Mouse (Mus musculus) CH12.LX (cell line): ENCODE data around the gene Hcar1. TPM values are rescaled to one million over a fixed set of nuclear protein-coding genes. Genes with fewer than 3 reads are reported as not detected.

Source experiments
- DNase-seq: peaks from one replicate; pipeline ENCODE4 v3.0.0-alpha.2; 2013; ENCODE audit errors: extremely low read depth
- H3K27ac ChIP-seq: 2 replicates; pipeline ENCODE4 v1.5.1; 2012; ENCODE audit warnings: low read depth, mild to moderate bottlenecking, control low read depth, moderate library complexity; ENCODE audit not compliant: insufficient read depth
- H3K27me3 ChIP-seq: replicated peaks from 2 replicates; pipeline ENCODE3; 2012; ENCODE audit warnings: inconsistent platforms
- H3K36me3 ChIP-seq, 2 experiments: replicated peaks in 1 of 2; 2 replicates each; pipeline versions ENCODE3 to v1.6.1; 2012; ENCODE audit warnings: inconsistent platforms in 1 of 2, low read length in 1 of 2, mild to moderate bottlenecking in 1 of 2, mixed read lengths in 1 of 2, moderate library complexity in 1 of 2; ENCODE audit not compliant: control insufficient read depth in 1 of 2, insufficient read depth in 1 of 2
- H3K4me1 ChIP-seq, 2 experiments: 2 replicates each; pipeline ENCODE4 v1.6.1; 2012; ENCODE audit warnings: inconsistent platforms in 1 of 2, moderate library complexity in 1 of 2; ENCODE audit not compliant: insufficient read depth in 2 of 2, control insufficient read depth in 1 of 2
- H3K4me2 ChIP-seq: 2 replicates; pipeline ENCODE4 v1.6.1; 2012; ENCODE audit warnings: low read depth, mild to moderate bottlenecking, control low read depth; ENCODE audit not compliant: poor library complexity, insufficient read depth, severe bottlenecking
- H3K4me3 ChIP-seq, 3 experiments: fragments of 150-350 bp in 1 of 3; sonication (generic) in 1 of 3; replicated peaks in 1 of 3; 2 replicates each; pipeline versions ENCODE3 to v1.5.1; 2011 to 2012; ENCODE audit warnings: low read depth in 2 of 3, low read length in 2 of 3, mild to moderate bottlenecking in 2 of 3, moderate library complexity in 2 of 3, control low read depth in 1 of 3, improper control_type of control experiment in 1 of 3, inconsistent platforms in 1 of 3, mixed read lengths in 1 of 3; ENCODE audit not compliant: poor library complexity in 1 of 3
- H3K79me2 ChIP-seq: replicated peaks from 2 replicates; pipeline ENCODE4 v1.6.1; 2012; ENCODE audit warnings: mild to moderate bottlenecking, moderate library complexity; ENCODE audit not compliant: control insufficient read depth, poor library complexity, insufficient read depth, severe bottlenecking; ENCODE audit errors: extremely low read depth
- H3K9ac ChIP-seq: 2 replicates; pipeline ENCODE4 v1.6.1; 2012; ENCODE audit warnings: low read depth, mild to moderate bottlenecking, control low read depth, moderate library complexity; ENCODE audit not compliant: insufficient read depth
- H3K9me3 ChIP-seq: replicated peaks from 2 replicates; pipeline ENCODE3; 2012; ENCODE audit warnings: low read length, inconsistent platforms, mixed read lengths
- CTCF ChIP-seq, 2 experiments: IDR thresholded peaks in 1 of 2; conservative IDR thresholded peaks in 1 of 2; 2 replicates each; pipeline ENCODE4 v1.5.1; 2011 to 2012; ENCODE audit warnings: low read depth in 2 of 2, low read length in 2 of 2, improper control_type of control experiment in 1 of 2, inconsistent platforms in 1 of 2, mild to moderate bottlenecking in 1 of 2, moderate library complexity in 1 of 2
- IRF4 ChIP-seq: IDR thresholded peaks from 2 replicates; pipeline ENCODE4 v1.6.1; 2014; ENCODE audit warnings: low read depth, mild to moderate bottlenecking, inconsistent platforms, low read length, improper control_type of control experiment
- MAZ ChIP-seq: IDR thresholded peaks from 2 replicates; pipeline ENCODE4 v1.6.1; 2012; ENCODE audit warnings: low read depth, mild to moderate bottlenecking, inconsistent platforms, low read length, improper control_type of control experiment, moderate library complexity
- MXI1 ChIP-seq: IDR thresholded peaks from 2 replicates; pipeline ENCODE4 v1.6.1; 2011; ENCODE audit warnings: mild to moderate bottlenecking, low read depth, low read length, improper control_type of control experiment
- NRF1 ChIP-seq: IDR thresholded peaks from 2 replicates; pipeline ENCODE4 v1.6.1; 2014; ENCODE audit warnings: low read depth, mild to moderate bottlenecking, inconsistent platforms, low read length, improper control_type of control experiment, moderate library complexity
- RAD21 ChIP-seq: IDR thresholded peaks from 2 replicates; pipeline ENCODE4 v1.6.1; 2011; ENCODE audit warnings: low read depth, mild to moderate bottlenecking, low read length, improper control_type of control experiment, moderate library complexity
- SMC3 ChIP-seq: IDR thresholded peaks from 2 replicates; pipeline ENCODE4 v1.6.1; 2011; ENCODE audit warnings: low read depth, low read length, improper control_type of control experiment
- TBP ChIP-seq: conservative IDR thresholded peaks from 2 replicates; pipeline ENCODE4 v1.6.1; 2011; ENCODE audit warnings: low read depth, low read length, improper control_type of control experiment
- TCF12 ChIP-seq: IDR thresholded peaks from 2 replicates; pipeline ENCODE4 v1.6.1; 2014; ENCODE audit warnings: low read depth, mild to moderate bottlenecking, inconsistent platforms, low read length, improper control_type of control experiment
- USF1 ChIP-seq: IDR thresholded peaks from 2 replicates; pipeline ENCODE4 v1.6.1; 2014; ENCODE audit warnings: low read depth, mild to moderate bottlenecking, inconsistent platforms, low read length, improper control_type of control experiment
- dilution Hi-C: fragments of 300-500 bp; cut with MboI; formaldehyde crosslinking; loops from 2 replicates; pipeline ENCODE4 v1.14.3; 2020; ENCODE audit warnings: low sequenced_read_pairs; ENCODE audit not compliant: extremely low pct_unique_long_range_greater_than_20kb, extremely low pct_ligation_motif_present
- in situ Hi-C: fragments of 300-500 bp; cut with MboI; formaldehyde crosslinking; loops from 3 replicates; pipeline ENCODE4 v1.14.3; 2019; ENCODE audit warnings: low sequenced_read_pairs, low pct_ligation_motif_present, low pct_unique_long_range_greater_than_20kb, mixed read lengths
- polyA plus RNA-seq: library from polyadenylated mRNA; unstranded; fragments of >175 nt; gene quantifications from 2 replicates; pipeline ENCODE4 v1.2.1, GENCODE M21; 2012; ENCODE audit warnings: low read depth; ENCODE audit not compliant: insufficient read length
- total RNA-seq, 2 experiments: library from RNA; depleted of rRNA; stranded (reverse); fragments of 300-350 nt in 1 of 2; fragments of >200 nt in 1 of 2; gene quantifications; 2 replicates each; pipeline ENCODE4 v1.2.3; 2012 to 2014

Hcar1 gene
- total and polyA plus RNA-seq, 3 experiments, result not detected

- H3K27me3 ChIP-seq, result no peaks in the 10 kb centered on the region
- H3K9me3 ChIP-seq, result no peaks in the 10 kb centered on the region
- in situ Hi-C loops, result no loop called here
- peaks cover 4 to 22% of the 10 kb centered on the region in 2 experiments for H3K36me3 ChIP-seq
- H3K4me2 ChIP-seq, result no peak overlapping the region
- H3K79me2 ChIP-seq, result no peaks in the 10 kb centered on the region
- H3K4me3 ChIP-seq, result no peak overlapping the region
- H3K27ac ChIP-seq, result no peak overlapping the region
- no peak overlapping the region for H3K9ac ChIP-seq
- no peak for DNase-seq
- TF ChIP-seq RAD21 (peak; percentile 58), SMC3 (peak; percentile 39), IRF4 (no peak), MXI1 (no peak), USF1 (no peak), TCF12 (no peak), MAZ (no peak), NRF1 (no peak), TBP (no peak), CTCF (conservative IDR thresholded peaks at IDR 0.05 in 1 of 2, IDR thresholded peaks at IDR 0.05 in 1 of 2; ENCODE audit: low read depth in 2 of 2, low read length in 2 of 2) (peak in 1 of 2 experiments; percentile 50; a peak in 2 of 4 replicates)
- peaks cover 0 to 17% of the 10 kb centered on the region in 2 experiments; a peak in 2 of 4 replicates for H3K4me1 ChIP-seq
- dilution Hi-C loops, result no loop called here
Measured at GRCm38 (mm10) chr5:123827659-123828091, 52.1 kb downstream of the Hcar1 start.

Other genes starting within 250 kb of the Hcar1 start
- 26.7 and 28.1 TPM in 2 replicates for gene Clip1, start 195.4 kb downstream of the Hcar1 start, total RNA-seq (2012; rRNA removed)
- gene Clip1, start 195.4 kb downstream of the Hcar1 start, total RNA-seq (2014; rRNA removed), result 24.9 and 25.4 TPM in 2 replicates
- 37.1 and 42.9 TPM in 2 replicates for gene Clip1, start 195.4 kb downstream of the Hcar1 start, polyA plus RNA-seq
- 15.2 and 17.0 TPM in 2 replicates for gene Zcchc8, start 158.9 kb downstream of the Hcar1 start, total RNA-seq (2012; rRNA removed)
- gene Zcchc8, start 158.9 kb downstream of the Hcar1 start, total RNA-seq (2014; rRNA removed), result 24.4 and 31.8 TPM in 2 replicates
- gene Zcchc8, start 158.9 kb downstream of the Hcar1 start, polyA plus RNA-seq, result 60.7 and 77.2 TPM in 2 replicates
- 55.8 and 68.5 TPM in 2 replicates for gene Rsrc2, start 130.6 kb downstream of the Hcar1 start, total RNA-seq (2012; rRNA removed)
- gene Rsrc2, start 130.6 kb downstream of the Hcar1 start, total RNA-seq (2014; rRNA removed), result 107 and 138 TPM in 2 replicates
- gene Rsrc2, start 130.6 kb downstream of the Hcar1 start, polyA plus RNA-seq, result 128 and 154 TPM in 2 replicates
- 36.3 and 37.4 TPM in 2 replicates for gene Kntc1, start 130.3 kb downstream of the Hcar1 start, total RNA-seq (2012; rRNA removed)
- 30.4 and 39.0 TPM in 2 replicates for gene Kntc1, start 130.3 kb downstream of the Hcar1 start, total RNA-seq (2014; rRNA removed)
- gene Kntc1, start 130.3 kb downstream of the Hcar1 start, polyA plus RNA-seq, result 26.4 and 30.5 TPM in 2 replicates
- not detected in 2 replicates for gene Hcar2, start 14.5 kb downstream of the Hcar1 start, total RNA-seq (2012; rRNA removed)
- gene Hcar2, start 14.5 kb downstream of the Hcar1 start, total RNA-seq (2014; rRNA removed), result not detected in 2 replicates
- gene Hcar2, start 14.5 kb downstream of the Hcar1 start, polyA plus RNA-seq, result not detected in 2 replicates
- 80.9 and 90.4 TPM in 2 replicates for gene Denr, start 27.2 kb upstream of the Hcar1 start, total RNA-seq (2012; rRNA removed)
- 127 and 128 TPM in 2 replicates for gene Denr, start 27.2 kb upstream of the Hcar1 start, total RNA-seq (2014; rRNA removed)
- 372 and 423 TPM in 2 replicates for gene Denr, start 27.2 kb upstream of the Hcar1 start, polyA plus RNA-seq
- gene Gm43518, start 47.4 kb upstream of the Hcar1 start, total RNA-seq (2012; rRNA removed), result not detected in 2 replicates
- not detected in 2 replicates for gene Gm43518, start 47.4 kb upstream of the Hcar1 start, total RNA-seq (2014; rRNA removed)
- gene Gm43518, start 47.4 kb upstream of the Hcar1 start, polyA plus RNA-seq, result 0.74 and 0.87 TPM in 2 replicates
- 5.3 and 6.2 TPM in 2 replicates for gene Ccdc62, start 50.7 kb upstream of the Hcar1 start, total RNA-seq (2012; rRNA removed)
- 2.0 and 2.6 TPM in 2 replicates for gene Ccdc62, start 50.7 kb upstream of the Hcar1 start, total RNA-seq (2014; rRNA removed)
- 1.6 and 2.2 TPM in 2 replicates for gene Ccdc62, start 50.7 kb upstream of the Hcar1 start, polyA plus RNA-seq
- gene Hip1r, start 93.6 kb upstream of the Hcar1 start, total RNA-seq (2012; rRNA removed), result 48.4 and 49.8 TPM in 2 replicates
- 26.1 and 28.3 TPM in 2 replicates for gene Hip1r, start 93.6 kb upstream of the Hcar1 start, total RNA-seq (2014; rRNA removed)
- gene Hip1r, start 93.6 kb upstream of the Hcar1 start, polyA plus RNA-seq, result 42.1 and 44.7 TPM in 2 replicates
- gene Vps37b, start 152.2 kb upstream of the Hcar1 start, total RNA-seq (2012; rRNA removed), result 8.3 and 8.7 TPM in 2 replicates
- 10.2 and 10.6 TPM in 2 replicates for gene Vps37b, start 152.2 kb upstream of the Hcar1 start, total RNA-seq (2014; rRNA removed)
- gene Vps37b, start 152.2 kb upstream of the Hcar1 start, polyA plus RNA-seq, result 23.5 and 24.7 TPM in 2 replicates
- gene Abcb9, start 215.8 kb upstream of the Hcar1 start, total RNA-seq (2012; rRNA removed), result 0.63 and 0.98 TPM in 2 replicates
- 0.41 and 0.44 TPM in 2 replicates for gene Abcb9, start 215.8 kb upstream of the Hcar1 start, total RNA-seq (2014; rRNA removed)
- gene Abcb9, start 215.8 kb upstream of the Hcar1 start, polyA plus RNA-seq, result 1.1 and 1.4 TPM in 2 replicates
- gene Ogfod2, start 232.3 kb upstream of the Hcar1 start, total RNA-seq (2012; rRNA removed), result 24.9 and 25.5 TPM in 2 replicates
- gene Ogfod2, start 232.3 kb upstream of the Hcar1 start, total RNA-seq (2014; rRNA removed), result 19.3 and 20.0 TPM in 2 replicates
- gene Ogfod2, start 232.3 kb upstream of the Hcar1 start, polyA plus RNA-seq, result 19.6 and 24.0 TPM in 2 replicates
- gene Arl6ip4, start 236.1 kb upstream of the Hcar1 start, total RNA-seq (2012; rRNA removed), result 63.2 and 78.0 TPM in 2 replicates
- 33.5 and 37.2 TPM in 2 replicates for gene Arl6ip4, start 236.1 kb upstream of the Hcar1 start, total RNA-seq (2014; rRNA removed)
- 130 and 166 TPM in 2 replicates for gene Arl6ip4, start 236.1 kb upstream of the Hcar1 start, polyA plus RNA-seq